Mouse (Mus musculus): ENCODE results near the gene Esrrg.

GRCm38 (mm10) chr1:187990161-187990560, 381.6 kb downstream of the Esrrg start:
- TF ChIP-seq POLR2A (IDR thresholded peaks at IDR 0.05; ENCODE audit: extremely low read depth, insufficient read depth, low read length): no peak
- TF ChIP-seq CTCF (IDR thresholded peaks at IDR 0.05; ENCODE audit: low read depth, low read length): peak; percentile 59

Data from liver, adult 2 months (tissue).